Mouse (Mus musculus): ENCODE measurements at regions not wholly inside any gene's neighbourhood (a gene's known extent, or its start where the extent isn't known, plus 50 kb on each side); places are given as distances from the start of the nearest gene placed in this dataset.

GRCm38 (mm10) chr17:84067102-84067501 lies 120.6 kb downstream of the Zfp36l2 start:
- Histone ChIP-seq H3K4me1 (ENCODE audit: control insufficient read depth, insufficient read depth, low read length) (peaks cover 2% of the 10 kb centered on the region; the same call in 1 of the 2 replicates), H3K27me3 (ENCODE audit: control insufficient read depth, insufficient read depth, low read length) (no peaks in the 10 kb centered on the region), H3K36me3 (ENCODE audit: control insufficient read depth, insufficient read depth, low read length) (no peaks in the 10 kb centered on the region), H3K9ac (ENCODE audit: low read length) (no peak overlapping the region), H3K27ac (ENCODE audit: low read length) (no peak overlapping the region), H3K4me3 (replicated peaks; ENCODE audit: low read length) (no peak overlapping the region), H3K4me2 (ENCODE audit: low read depth, low read length) (no peak overlapping the region), H3K9me3 (replicated peaks; ENCODE audit: control insufficient read depth, low read length) (no peaks in the 10 kb centered on the region)
- ATAC-seq (ENCODE audit: insufficient read depth, low FRiP score), result no peak
- 74% methylated on average over 26 of the region's 26 CpGs for WGBS

- Histone ChIP-seq H3K27ac (ENCODE audit: low read length) (no peak overlapping the region), H3K36me3 (ENCODE audit: control insufficient read depth, insufficient read depth, low read length) (no peaks in the 10 kb centered on the region), H3K4me2 (ENCODE audit: low read depth, low read length) (no peak overlapping the region), H3K27me3 (ENCODE audit: control insufficient read depth, insufficient read depth, low read length) (no peaks in the 10 kb centered on the region), H3K9me3 (replicated peaks; ENCODE audit: control insufficient read depth, low read length) (no peaks in the 10 kb centered on the region), H3K9ac (ENCODE audit: low read length) (no peak overlapping the region), H3K4me1 (ENCODE audit: control insufficient read depth, insufficient read depth, low read length) (peaks cover 5% of the 10 kb centered on the region; the same call in 1 of the 2 replicates), H3K4me3 (replicated peaks; ENCODE audit: low read length) (no peak overlapping the region)
- 56% methylated on average over 7 of the region's 7 CpGs for WGBS
- no peak for ATAC-seq (ENCODE audit: insufficient read depth, low FRiP score)
These were observed 124.0 kb downstream of the Zfp36l2 start for GRCm38 (mm10) chr17:84063791-84064190.

GRCm38 (mm10) chr17:84061621-84062020 lies 126.1 kb downstream of the Zfp36l2 start:
- no peak overlapping the region for H3K9ac ChIP-seq (ENCODE audit: low read length)
- no peaks in the 10 kb centered on the region for H3K9me3 ChIP-seq (replicated peaks; ENCODE audit: control insufficient read depth, low read length)
- no peak overlapping the region for H3K27ac ChIP-seq (ENCODE audit: low read length)
- 55% methylated on average over 6 of the region's 6 CpGs for WGBS
- H3K36me3 ChIP-seq (ENCODE audit: control insufficient read depth, insufficient read depth, low read length), result no peaks in the 10 kb centered on the region
- peaks cover 14% of the 10 kb centered on the region; the same call in 1 of the 2 replicates for H3K4me1 ChIP-seq (ENCODE audit: control insufficient read depth, insufficient read depth, low read length)
- ATAC-seq (ENCODE audit: insufficient read depth, low FRiP score), result peak; percentile 31; the same call in 1 of the 2 replicates
- H3K27me3 ChIP-seq (ENCODE audit: control insufficient read depth, insufficient read depth, low read length), result no peaks in the 10 kb centered on the region
- no peak overlapping the region for H3K4me3 ChIP-seq (replicated peaks; ENCODE audit: low read length)
- H3K4me2 ChIP-seq (ENCODE audit: low read depth, low read length), result no peak overlapping the region

- Histone ChIP-seq H3K4me3 (replicated peaks; ENCODE audit: low read length) (no peak overlapping the region), H3K27me3 (ENCODE audit: control insufficient read depth, insufficient read depth, low read length) (no peaks in the 10 kb centered on the region), H3K4me1 (ENCODE audit: control insufficient read depth, insufficient read depth, low read length) (peaks cover 14% of the 10 kb centered on the region; the same call in 1 of the 2 replicates), H3K4me2 (ENCODE audit: low read depth, low read length) (no peak overlapping the region), H3K9ac (ENCODE audit: low read length) (no peak overlapping the region), H3K36me3 (ENCODE audit: control insufficient read depth, insufficient read depth, low read length) (no peaks in the 10 kb centered on the region), H3K27ac (ENCODE audit: low read length) (no peak overlapping the region), H3K9me3 (replicated peaks; ENCODE audit: control insufficient read depth, low read length) (no peaks in the 10 kb centered on the region)
- 0 out of 2 replicates have a peak, but pooled peaks have one; percentile 6 for ATAC-seq (ENCODE audit: insufficient read depth, low FRiP score)
- WGBS, result 75% methylated on average over 4 of the region's 4 CpGs
These were observed 131.3 kb downstream of the Zfp36l2 start for GRCm38 (mm10) chr17:84056469-84056868.

- no peak for ATAC-seq (ENCODE audit: insufficient read depth, low FRiP score)
- WGBS, result 81% methylated on average over 8 of the region's 8 CpGs
- Histone ChIP-seq H3K27me3 (ENCODE audit: control insufficient read depth, insufficient read depth, low read length) (no peaks in the 10 kb centered on the region), H3K4me3 (replicated peaks; ENCODE audit: low read length) (no peak overlapping the region), H3K9me3 (replicated peaks; ENCODE audit: control insufficient read depth, low read length) (no peaks in the 10 kb centered on the region), H3K9ac (ENCODE audit: low read length) (no peak overlapping the region), H3K4me2 (ENCODE audit: low read depth, low read length) (no peak overlapping the region), H3K36me3 (ENCODE audit: control insufficient read depth, insufficient read depth, low read length) (no peaks in the 10 kb centered on the region), H3K27ac (ENCODE audit: low read length) (no peak overlapping the region), H3K4me1 (ENCODE audit: control insufficient read depth, insufficient read depth, low read length) (peaks cover 4% of the 10 kb centered on the region; the same call in 1 of the 2 replicates)
These were observed 135.3 kb downstream of the Zfp36l2 start for GRCm38 (mm10) chr17:84052437-84052836.

- Histone ChIP-seq H3K4me2 (ENCODE audit: low read depth, low read length) (no peak overlapping the region), H3K36me3 (ENCODE audit: control insufficient read depth, insufficient read depth, low read length) (no peaks in the 10 kb centered on the region), H3K27ac (ENCODE audit: low read length) (no peak overlapping the region), H3K4me1 (ENCODE audit: control insufficient read depth, insufficient read depth, low read length) (no peaks in the 10 kb centered on the region), H3K9ac (ENCODE audit: low read length) (no peak overlapping the region), H3K4me3 (replicated peaks; ENCODE audit: low read length) (no peak overlapping the region), H3K9me3 (replicated peaks; ENCODE audit: control insufficient read depth, low read length) (no peaks in the 10 kb centered on the region), H3K27me3 (ENCODE audit: control insufficient read depth, insufficient read depth, low read length) (no peaks in the 10 kb centered on the region)
- ATAC-seq (ENCODE audit: insufficient read depth, low FRiP score), result no peak
- 81% methylated on average over 9 of the region's 9 CpGs for WGBS
These were observed 136.5 kb downstream of the Zfp36l2 start for GRCm38 (mm10) chr17:84051212-84051611.

GRCm38 (mm10) chr17:84048533-84048932 lies 139.2 kb downstream of the Zfp36l2 start:
- WGBS, result 64% methylated on average over 6 of the region's 6 CpGs

GRCm38 (mm10) chr17:84047520-84047919 lies 140.2 kb downstream of the Zfp36l2 start:
- Histone ChIP-seq H3K27ac (ENCODE audit: low read length) (no peak overlapping the region), H3K36me3 (ENCODE audit: control insufficient read depth, insufficient read depth, low read length) (no peaks in the 10 kb centered on the region), H3K9me3 (replicated peaks; ENCODE audit: control insufficient read depth, low read length) (no peaks in the 10 kb centered on the region), H3K9ac (ENCODE audit: low read length) (no peak overlapping the region), H3K27me3 (ENCODE audit: control insufficient read depth, insufficient read depth, low read length) (no peaks in the 10 kb centered on the region), H3K4me1 (ENCODE audit: control insufficient read depth, insufficient read depth, low read length) (peaks cover 21% of the 10 kb centered on the region), H3K4me2 (ENCODE audit: low read depth, low read length) (no peak overlapping the region), H3K4me3 (replicated peaks; ENCODE audit: low read length) (no peak overlapping the region)
- WGBS, result 71% methylated on average over 1 of the region's 1 CpGs
- no peak for ATAC-seq (ENCODE audit: insufficient read depth, low FRiP score)

More at GRCm38 (mm10) chr17:84048533-84048932, 139.2 kb downstream of the Zfp36l2 start:
- Histone ChIP-seq H3K27me3 (ENCODE audit: control insufficient read depth, insufficient read depth, low read length) (no peaks in the 10 kb centered on the region), H3K4me3 (replicated peaks; ENCODE audit: low read length) (no peak overlapping the region), H3K9me3 (replicated peaks; ENCODE audit: control insufficient read depth, low read length) (no peaks in the 10 kb centered on the region), H3K9ac (ENCODE audit: low read length) (no peak overlapping the region), H3K36me3 (ENCODE audit: control insufficient read depth, insufficient read depth, low read length) (no peaks in the 10 kb centered on the region), H3K4me1 (ENCODE audit: control insufficient read depth, insufficient read depth, low read length) (peaks cover 16% of the 10 kb centered on the region), H3K4me2 (ENCODE audit: low read depth, low read length) (no peak overlapping the region), H3K27ac (ENCODE audit: low read length) (no peak overlapping the region)
- no peak for ATAC-seq (ENCODE audit: insufficient read depth, low FRiP score)

- 70% methylated on average over 1 of the region's 1 CpGs for WGBS
- Histone ChIP-seq H3K4me2 (ENCODE audit: low read depth, low read length) (no peak overlapping the region), H3K9me3 (replicated peaks; ENCODE audit: control insufficient read depth, low read length) (no peaks in the 10 kb centered on the region), H3K9ac (ENCODE audit: low read length) (no peak overlapping the region), H3K36me3 (ENCODE audit: control insufficient read depth, insufficient read depth, low read length) (no peaks in the 10 kb centered on the region), H3K27ac (ENCODE audit: low read length) (peak overlapping the region; percentile 40; the same call in 1 of the 2 replicates), H3K4me1 (ENCODE audit: control insufficient read depth, insufficient read depth, low read length) (peaks cover 21% of the 10 kb centered on the region), H3K27me3 (ENCODE audit: control insufficient read depth, insufficient read depth, low read length) (no peaks in the 10 kb centered on the region), H3K4me3 (replicated peaks; ENCODE audit: low read length) (no peak overlapping the region)
- ATAC-seq (ENCODE audit: insufficient read depth, low FRiP score), result no peak
These were observed 141.9 kb downstream of the Zfp36l2 start for GRCm38 (mm10) chr17:84045812-84046211.
